9 mouse cellular contexts compared by ENCODE assay signal in genomic region chr6:128469451-128469850, GRCm38 (mm10). TPM values are rescaled to one million over a fixed set of nuclear protein-coding genes. Genes with fewer than 3 reads are reported as not detected.
DNase-seq lines count a peak whose midpoint lies in the region; ATAC-seq lines count a peak whose summit lies in the region.
"Had no signal": no experiment of that assay in that cellular context is flagged by ENCODE, and none has a peak within 500 bp of the region (broad histone marks: within the 10 kb centered on the region; RNA-seq: fewer than 3 reads in every experiment).

No protein-coding gene starts in this region.

- H3K4me2 ChIP-seq in midbrain, embryonic 11.5 days: no peak overlapping the region
- H3K4me2 ChIP-seq in midbrain, embryonic 13.5 days (replicated peaks): no peak overlapping the region
- H3K4me2 ChIP-seq in heart, embryonic 13.5 days: peak overlapping the region; percentile 48

- DNase-seq in midbrain, embryonic 11.5 days (ENCODE audit: low spot score, missing footprints): no peak
- peak; percentile 74 for DNase-seq in adrenal gland, postnatal 25 days
- DNase-seq in kidney, postnatal 4 days: peak; percentile 90
- peak; percentile 73 for DNase-seq in mesoderm, embryonic 11.5 days (ENCODE audit: low read depth, low spot score)
- no peak for DNase-seq in layer of hippocampus, adult 9-10 months (ENCODE audit: low spot score)
- DNase-seq in frontal cortex, postnatal 36 days (ENCODE audit: low spot score in 2 of 2): no peak

- no peaks in the 10 kb centered on the region for H3K36me3 ChIP-seq in midbrain, embryonic 11.5 days (ENCODE audit: control insufficient read depth, insufficient read depth, low read length)
- no peaks in the 10 kb centered on the region for H3K36me3 ChIP-seq in midbrain, embryonic 13.5 days
- no peaks in the 10 kb centered on the region for H3K36me3 ChIP-seq in heart, embryonic 13.5 days

- peak; percentile 44; the same call in 1 of the 2 replicates for ATAC-seq in midbrain, embryonic 11.5 days (ENCODE audit: low FRiP score)
- ATAC-seq in midbrain, embryonic 13.5 days: no peak
- ATAC-seq in heart, embryonic 13.5 days (ENCODE audit: extremely low read depth, insufficient number of reproducible peaks, low FRiP score, low TSS enrichment): no peak

- no peaks in the 10 kb centered on the region for H3K9me3 ChIP-seq in midbrain, embryonic 11.5 days (ENCODE audit: control insufficient read depth, low read length)
- no peaks in the 10 kb centered on the region for H3K9me3 ChIP-seq in midbrain, embryonic 13.5 days
- H3K9me3 ChIP-seq in heart, embryonic 13.5 days: no peaks in the 10 kb centered on the region

- no peaks in the 10 kb centered on the region for H3K27me3 ChIP-seq in midbrain, embryonic 11.5 days (ENCODE audit: control insufficient read depth, insufficient read depth, low read length)
- H3K27me3 ChIP-seq in midbrain, embryonic 13.5 days: no peaks in the 10 kb centered on the region
- no peaks in the 10 kb centered on the region for H3K27me3 ChIP-seq in heart, embryonic 13.5 days (replicated peaks)

- H3K27ac ChIP-seq in midbrain, embryonic 11.5 days (ENCODE audit: low read depth, low read length): no peak overlapping the region
- H3K27ac ChIP-seq in midbrain, embryonic 13.5 days: no peak overlapping the region
- H3K27ac ChIP-seq in heart, embryonic 13.5 days (replicated peaks): no peak overlapping the region

- H3K4me1 ChIP-seq in midbrain, embryonic 11.5 days (ENCODE audit: control insufficient read depth, insufficient read depth, low read length): no peaks in the 10 kb centered on the region
- H3K4me1 ChIP-seq in midbrain, embryonic 13.5 days (replicated peaks): no peaks in the 10 kb centered on the region
- no peaks in the 10 kb centered on the region for H3K4me1 ChIP-seq in heart, embryonic 13.5 days

- 12% methylated on average over 12 of the region's 12 CpGs for WGBS in midbrain, embryonic 11.5 days
- WGBS in midbrain, embryonic 13.5 days: 13% methylated on average over 10 of the region's 12 CpGs
- 5% methylated on average over 9 of the region's 12 CpGs for WGBS in heart, embryonic 13.5 days

- H3K4me3 ChIP-seq in midbrain, embryonic 11.5 days (ENCODE audit: low read depth, low read length): no peak overlapping the region
- H3K4me3 ChIP-seq in midbrain, embryonic 13.5 days (replicated peaks): no peak overlapping the region
- H3K4me3 ChIP-seq in heart, embryonic 13.5 days: peak overlapping the region; percentile 8; the same call in 1 of the 2 replicates

- no peak overlapping the region for H3K9ac ChIP-seq in midbrain, embryonic 11.5 days (ENCODE audit: low read length)
- H3K9ac ChIP-seq in midbrain, embryonic 13.5 days (replicated peaks): no peak overlapping the region
- no peak overlapping the region for H3K9ac ChIP-seq in heart, embryonic 13.5 days

RNA-seq across cellular contexts. Expression of gene Fkbp4, which starts 31.0 kb away (rescaled TPM):
- polyA plus RNA-seq in midbrain, embryonic 11.5 days (2014; fragmentation: Nextera tagmentation; extraction: Ambion mirVana): 559 and 584 TPM in 2 replicates
- 430 and 454 TPM in 2 replicates for polyA plus RNA-seq in midbrain, embryonic 13.5 days (2015; fragmentation: Nextera tagmentation; extraction: Ambion mirVana)
- total RNA-seq in adrenal gland, postnatal 25 days (2021): 205 and 245 TPM in 2 replicates
- 257 and 288 TPM in 2 replicates for polyA plus RNA-seq in heart, embryonic 13.5 days (2015; fragmentation: Nextera tagmentation; extraction: Ambion mirVana)

RNA-seq across cellular contexts. Expression of gene Itfg2, which starts 44.7 kb away (rescaled TPM):
- polyA plus RNA-seq in midbrain, embryonic 11.5 days (2014; fragmentation: Nextera tagmentation; extraction: Ambion mirVana): 26.3 and 27.2 TPM in 2 replicates
- polyA plus RNA-seq in midbrain, embryonic 13.5 days (2015; fragmentation: Nextera tagmentation; extraction: Ambion mirVana): 43.6 and 48.7 TPM in 2 replicates
- total RNA-seq in adrenal gland, postnatal 25 days (2021): 27.5 and 35.6 TPM in 2 replicates
- 28.6 and 30.6 TPM in 2 replicates for polyA plus RNA-seq in heart, embryonic 13.5 days (2015; fragmentation: Nextera tagmentation; extraction: Ambion mirVana)

RNA-seq across cellular contexts. Expression of gene Pzp, which starts 57.1 kb away (rescaled TPM):
- not detected in 2 replicates for polyA plus RNA-seq in midbrain, embryonic 11.5 days (2014; fragmentation: Nextera tagmentation; extraction: Ambion mirVana)
- 0.04 TPM in 1 of 2 replicates, not detected in the other for polyA plus RNA-seq in midbrain, embryonic 13.5 days (2015; fragmentation: Nextera tagmentation; extraction: Ambion mirVana)
- 0.30 and 20.2 TPM in 2 replicates for total RNA-seq in adrenal gland, postnatal 25 days (2021)
- 0.92 and 1.9 TPM in 2 replicates for polyA plus RNA-seq in heart, embryonic 13.5 days (2015; fragmentation: Nextera tagmentation; extraction: Ambion mirVana)
- polyA plus RNA-seq: small intestine, adult 2 months had no signal

Comparison
In these comparisons a context has a peak if more than half of its experiments do, and no peak if none do; other contexts are left out.
1. DNase-seq: peak in adrenal gland, postnatal 25 days (single experiment), kidney, postnatal 4 days (2 of 2) and mesoderm, embryonic 11.5 days (single experiment); none in midbrain, embryonic 11.5 days (single experiment), layer of hippocampus, adult 9-10 months (single experiment) and frontal cortex, postnatal 36 days (0 of 2).